Mouse (Mus musculus): ENCODE results near the gene Dcps.

DNA sequence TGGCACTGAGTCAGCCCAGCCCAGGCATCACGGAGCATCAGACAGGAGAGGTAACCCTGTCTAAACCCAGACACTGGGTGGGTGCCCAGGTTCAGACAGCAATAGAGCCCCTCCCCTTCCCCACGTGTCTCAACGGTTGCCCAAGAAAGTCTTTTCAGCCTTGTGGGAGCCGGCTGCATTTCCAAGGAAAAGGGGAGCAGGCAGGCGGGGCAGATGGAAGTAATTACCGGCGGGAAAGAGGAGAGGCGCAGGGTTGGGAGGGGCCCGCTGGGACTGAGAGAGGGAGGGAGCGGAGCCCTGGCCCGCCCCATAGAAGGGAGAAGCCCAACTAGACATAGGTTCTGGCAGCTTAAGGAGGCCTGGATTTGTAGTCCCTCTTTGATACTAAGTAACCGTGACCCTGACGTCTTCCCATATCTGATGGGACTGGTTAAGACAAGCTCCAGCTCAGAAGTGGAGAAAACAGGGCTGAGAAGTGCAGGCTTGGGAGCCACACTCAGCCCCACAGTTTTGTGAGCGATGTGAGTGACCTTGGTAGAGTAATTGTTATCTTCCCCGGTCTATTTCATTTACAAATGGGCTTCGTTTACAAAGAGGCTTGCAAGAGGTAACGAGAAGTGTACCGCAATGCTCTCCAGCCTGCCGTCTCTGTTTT, 63.8 kb downstream of the Dcps start:
- TF ChIP-seq CTCF (IDR thresholded peaks at IDR 0.05; ENCODE audit: low read depth, low read length) (no peak), POLR2AphosphoS5 (IDR thresholded peaks at IDR 0.05; ENCODE audit: insufficient replicate concordance, low read depth, low read length) (no peak), GATA1 (IDR thresholded peaks at IDR 0.05; ENCODE audit: borderline replicate concordance, low read length) (no peak), TAL1 (conservative IDR thresholded peaks at IDR 0.05; ENCODE audit: low read depth, low read length) (no peak), GATA2 (IDR thresholded peaks at IDR 0.05; ENCODE audit: borderline replicate concordance, low read depth, low read length) (no peak)

All from G1E (cell line).